Mouse (Mus musculus): ENCODE results near the gene Fap. TPM values are rescaled to one million over a fixed set of nuclear protein-coding genes. Genes with fewer than 3 reads are reported as not detected.

Gene Fap
- 0.58 and 0.70 TPM in 2 replicates for polyA plus RNA-seq (2015; fragmentation: Nextera tagmentation; extraction: Ambion mirVana)

DNA sequence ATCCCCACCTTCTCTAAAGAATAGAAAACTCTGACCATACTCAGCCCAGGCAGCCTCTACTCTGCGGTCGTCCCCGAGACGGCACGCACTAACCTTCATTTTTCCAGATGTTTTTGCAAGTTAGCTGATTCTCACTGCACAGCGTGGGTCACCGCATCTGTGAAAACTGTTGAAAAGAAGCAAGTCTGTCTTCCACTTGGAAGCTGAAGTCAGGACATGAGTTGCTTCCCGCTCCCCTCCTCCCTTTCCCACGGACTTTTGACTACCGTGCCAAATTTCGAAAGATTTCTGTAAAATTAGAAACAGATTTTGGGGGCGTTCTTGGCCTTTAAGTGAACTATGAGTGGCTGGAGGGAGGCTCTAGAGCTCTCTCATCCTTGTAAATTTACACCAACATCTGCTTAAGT, at the start of gene Fap:
TSS of gene Fap (minus strand) at position 323 of the 407 bp plus-strand sequence.
- no peaks in the 10 kb centered on the region for H3K4me1 ChIP-seq (replicated peaks)
- H3K27me3 ChIP-seq = no peaks in the 10 kb centered on the region
- no peak within 1 kb of the TSS for H3K9ac ChIP-seq (replicated peaks)
- H3K9me3 ChIP-seq = no peaks in the 10 kb centered on the region
- H3K4me2 ChIP-seq (replicated peaks) = no peak within 1 kb of the TSS
- WGBS = 85% methylated on average over 12 of the region's 12 CpGs
- H3K27ac ChIP-seq = no peak within 1 kb of the TSS
- ATAC-seq = no peak
- H3K36me3 ChIP-seq = no peaks in the 10 kb centered on the region
- no peak within 1 kb of the TSS for H3K4me3 ChIP-seq (replicated peaks)

DNA sequence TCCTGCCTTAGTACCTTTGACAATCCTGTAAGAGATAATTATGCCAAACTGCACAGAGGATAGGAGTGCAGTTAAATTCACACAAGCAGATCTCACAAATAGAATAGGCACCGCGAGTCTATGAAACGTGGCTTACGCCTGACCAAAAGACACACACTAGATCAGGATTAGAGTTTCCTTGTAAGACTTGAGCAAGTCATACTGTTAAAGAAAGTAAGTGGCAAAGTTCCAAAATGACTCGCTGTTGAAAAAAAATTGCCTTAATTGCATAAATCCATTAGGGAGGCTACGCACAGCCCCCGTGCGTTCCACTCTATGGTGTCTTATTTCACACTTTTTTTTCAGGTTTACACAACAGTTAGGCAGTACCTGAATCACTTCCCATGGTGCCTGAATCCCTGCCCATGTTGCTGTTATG, 49.2 kb upstream of the Fap start:
- Histone ChIP-seq H3K9ac (replicated peaks) (no peak overlapping the region), H3K4me3 (replicated peaks) (no peak overlapping the region), H3K36me3 (no peaks in the 10 kb centered on the region), H3K27ac (no peak overlapping the region), H3K9me3 (no peaks in the 10 kb centered on the region), H3K27me3 (no peaks in the 10 kb centered on the region), H3K4me1 (replicated peaks) (0 out of 2 replicates have a peak, but pooled peaks cover 4% of the 10 kb centered on the region), H3K4me2 (replicated peaks) (no peak overlapping the region)
- WGBS = 85% methylated on average over 8 of the region's 8 CpGs
- no peak for ATAC-seq

DNA sequence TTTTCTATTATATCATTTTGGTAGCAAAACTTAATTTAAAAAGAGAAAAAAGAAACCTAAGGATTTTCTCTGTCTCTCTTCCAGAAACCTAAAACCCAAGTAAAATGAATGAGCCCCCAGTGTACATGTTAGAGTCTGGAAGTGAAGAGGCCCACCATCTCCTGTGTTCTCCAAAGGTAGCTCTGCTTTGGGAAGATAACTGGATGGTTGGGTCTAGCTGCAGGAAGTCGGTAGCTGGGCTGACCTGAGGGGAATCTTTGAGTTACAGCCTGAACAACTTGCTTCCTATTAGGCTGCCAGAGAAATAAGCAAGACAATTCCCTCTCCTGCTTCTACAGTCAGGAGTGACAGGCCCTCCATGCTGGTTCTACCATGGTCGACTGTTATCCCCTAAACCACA, 45.8 kb upstream of the Fap start:
- no peak overlapping the region for H3K27ac ChIP-seq
- no peaks in the 10 kb centered on the region for H3K9me3 ChIP-seq
- no peak overlapping the region for H3K4me3 ChIP-seq (replicated peaks)
- no peak overlapping the region for H3K9ac ChIP-seq (replicated peaks)
- H3K4me2 ChIP-seq (replicated peaks) = no peak overlapping the region
- no peak for ATAC-seq
- H3K36me3 ChIP-seq = no peaks in the 10 kb centered on the region
- no peaks in the 10 kb centered on the region for H3K27me3 ChIP-seq
- 0 out of 2 replicates have a peak, but pooled peaks cover 4% of the 10 kb centered on the region for H3K4me1 ChIP-seq (replicated peaks)
- WGBS = 65% methylated on average over 2 of the region's 2 CpGs

DNA sequence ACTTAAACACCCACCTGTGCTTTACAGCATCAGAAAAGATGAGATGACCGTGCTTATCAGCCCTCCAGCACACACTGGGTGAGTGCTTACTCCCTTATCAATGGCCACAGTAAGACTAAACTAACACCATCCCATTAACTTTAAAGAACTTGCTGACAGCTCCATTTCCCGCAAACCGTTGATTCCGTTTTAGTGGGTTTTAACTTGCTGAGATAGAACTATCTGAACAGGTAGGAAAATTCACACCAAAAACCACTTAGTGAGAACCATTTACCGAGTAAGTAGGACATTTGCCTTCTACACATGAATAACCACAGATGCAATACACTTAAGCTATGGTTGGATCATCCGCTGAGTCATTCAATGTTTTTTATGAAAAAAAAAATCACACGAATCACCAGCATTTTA, 45.1 kb upstream of the Fap start:
- no peak overlapping the region for H3K27ac ChIP-seq

DNA sequence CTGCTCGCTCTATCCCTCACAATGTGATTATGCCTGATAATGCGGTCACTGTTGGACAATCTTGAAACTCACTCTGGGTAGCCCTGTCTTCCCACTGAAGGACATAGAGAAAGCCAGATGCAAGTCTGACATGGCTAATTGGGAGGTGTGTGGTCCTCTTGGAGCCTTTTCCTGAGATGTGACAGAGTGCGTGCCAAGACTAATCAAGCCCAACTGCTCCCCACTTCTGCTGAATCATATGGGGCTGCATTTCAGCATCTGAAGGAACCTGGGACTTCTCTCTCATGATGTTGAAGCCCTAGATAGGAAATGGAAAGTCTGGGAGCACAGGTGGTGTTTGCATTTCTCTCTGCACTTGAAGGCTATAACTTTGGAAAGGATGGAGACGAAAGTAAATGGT, 39.3 kb upstream of the Fap start:
- WGBS = over 99% methylated on average over 4 of the region's 4 CpGs
- Histone ChIP-seq H3K4me2 (replicated peaks) (no peak overlapping the region), H3K9me3 (no peaks in the 10 kb centered on the region), H3K9ac (replicated peaks) (no peak overlapping the region), H3K27ac (no peak overlapping the region), H3K36me3 (no peaks in the 10 kb centered on the region), H3K4me1 (replicated peaks) (no peaks in the 10 kb centered on the region), H3K4me3 (replicated peaks) (no peak overlapping the region), H3K27me3 (no peaks in the 10 kb centered on the region)
- ATAC-seq = no peak

More for the DNA sequence above, 45.1 kb upstream of the Fap start:
- Histone ChIP-seq H3K27me3 (no peaks in the 10 kb centered on the region), H3K9me3 (no peaks in the 10 kb centered on the region), H3K4me1 (replicated peaks) (0 out of 2 replicates have a peak, but pooled peaks cover 4% of the 10 kb centered on the region), H3K9ac (replicated peaks) (no peak overlapping the region), H3K4me2 (replicated peaks) (no peak overlapping the region), H3K36me3 (no peaks in the 10 kb centered on the region), H3K4me3 (replicated peaks) (no peak overlapping the region)
- ATAC-seq = no peak
- WGBS = 88% methylated on average over 7 of the region's 7 CpGs

DNA sequence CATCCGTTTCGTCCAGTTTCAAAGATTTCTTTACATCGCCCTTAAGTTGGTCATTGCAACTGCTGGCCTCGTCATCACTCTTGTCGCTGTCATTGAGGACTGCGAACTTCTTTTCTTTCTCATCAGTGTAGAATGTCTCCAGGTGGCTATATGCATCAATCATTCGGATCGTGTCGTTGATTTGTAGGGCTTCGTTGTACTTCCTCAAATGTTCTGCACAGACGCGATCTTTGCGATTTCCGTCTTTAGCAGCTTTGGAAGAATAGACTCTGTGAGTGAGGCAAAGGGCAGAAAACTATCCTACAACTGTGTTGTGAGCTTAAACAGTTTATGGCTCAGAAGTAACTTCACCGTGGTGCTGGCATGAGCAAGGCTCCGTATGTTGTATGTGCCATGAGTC, 32.3 kb upstream of the Fap start:
- Histone ChIP-seq H3K27ac (no peak overlapping the region), H3K9me3 (no peaks in the 10 kb centered on the region), H3K4me1 (replicated peaks) (no peaks in the 10 kb centered on the region), H3K4me3 (replicated peaks) (no peak overlapping the region), H3K27me3 (no peaks in the 10 kb centered on the region), H3K4me2 (replicated peaks) (no peak overlapping the region), H3K36me3 (no peaks in the 10 kb centered on the region), H3K9ac (replicated peaks) (no peak overlapping the region)
- ATAC-seq = no peak
- 97% methylated on average over 16 of the region's 16 CpGs for WGBS

DNA sequence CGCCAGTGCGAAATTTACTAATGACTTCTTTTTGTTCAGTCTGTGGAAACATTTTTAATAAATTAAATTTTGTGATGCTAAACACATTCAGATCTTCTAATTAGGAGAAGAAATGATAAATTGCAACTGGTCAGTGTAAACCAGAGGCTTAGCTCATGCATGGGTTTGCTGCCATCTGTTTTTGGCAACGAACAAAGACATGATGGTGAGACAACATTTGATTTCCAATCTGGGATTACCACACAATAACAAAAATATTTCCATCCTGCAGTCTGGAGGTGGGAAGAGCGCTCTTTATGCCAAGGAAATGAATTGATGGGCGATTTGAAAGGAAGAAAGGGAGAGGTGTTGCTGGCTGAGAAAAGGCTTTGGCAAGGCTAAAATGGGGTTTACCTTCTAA, 29.7 kb upstream of the Fap start:
- Histone ChIP-seq H3K4me3 (replicated peaks) (no peak overlapping the region), H3K4me1 (replicated peaks) (no peaks in the 10 kb centered on the region), H3K27me3 (no peaks in the 10 kb centered on the region), H3K27ac (no peak overlapping the region), H3K4me2 (replicated peaks) (no peak overlapping the region), H3K36me3 (no peaks in the 10 kb centered on the region), H3K9me3 (no peaks in the 10 kb centered on the region), H3K9ac (replicated peaks) (no peak overlapping the region)
- ATAC-seq = no peak
- WGBS = 93% methylated on average over 5 of the region's 5 CpGs

DNA sequence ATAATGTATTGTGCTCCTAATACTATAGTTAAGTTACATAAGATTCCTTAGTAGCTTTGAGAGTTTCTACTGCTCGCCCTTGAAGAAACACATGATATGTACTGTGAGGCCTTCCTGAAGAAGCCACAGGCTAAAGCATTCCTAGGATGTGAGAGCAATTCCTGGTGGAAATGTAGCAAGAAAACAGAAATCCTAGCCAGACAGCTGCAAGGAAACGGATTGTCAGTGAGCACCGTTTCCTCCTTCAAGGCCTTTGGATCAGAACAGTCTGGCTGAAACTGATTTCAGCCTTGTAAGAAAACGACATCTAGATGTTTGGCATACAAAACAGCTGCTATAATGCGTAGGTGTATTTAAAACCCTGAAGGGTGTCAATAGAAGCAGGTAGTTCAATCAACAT, 22.7 kb upstream of the Fap start:
- Histone ChIP-seq H3K4me2 (replicated peaks) (no peak overlapping the region), H3K9ac (replicated peaks) (no peak overlapping the region), H3K27ac (no peak overlapping the region), H3K4me1 (replicated peaks) (no peaks in the 10 kb centered on the region), H3K36me3 (no peaks in the 10 kb centered on the region), H3K4me3 (replicated peaks) (no peak overlapping the region), H3K9me3 (no peaks in the 10 kb centered on the region), H3K27me3 (no peaks in the 10 kb centered on the region)
- WGBS = 91% methylated on average over 5 of the region's 5 CpGs
- no peak for ATAC-seq

DNA sequence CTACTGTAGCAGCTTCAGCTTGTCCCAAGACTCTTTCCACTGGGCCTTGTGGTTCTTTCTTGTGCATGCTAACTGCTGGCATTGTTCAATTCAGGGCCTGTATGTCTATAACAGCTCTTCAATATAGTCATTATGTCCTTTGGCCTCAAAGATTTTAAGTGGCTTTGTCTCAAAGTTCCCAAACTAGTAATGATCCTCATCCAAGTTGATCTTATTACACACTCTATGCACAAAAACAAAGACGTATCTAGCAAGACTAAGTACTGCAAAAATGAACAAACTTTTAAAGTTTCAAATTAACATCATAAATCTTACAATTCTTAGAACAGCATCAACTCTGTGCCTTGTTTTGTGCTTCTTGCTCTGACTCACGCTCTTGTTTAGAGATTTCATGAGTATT, 20.6 kb upstream of the Fap start:
- Histone ChIP-seq H3K4me1 (replicated peaks) (no peaks in the 10 kb centered on the region), H3K9me3 (no peaks in the 10 kb centered on the region), H3K27ac (no peak overlapping the region), H3K27me3 (no peaks in the 10 kb centered on the region), H3K4me2 (replicated peaks) (no peak overlapping the region), H3K9ac (replicated peaks) (no peak overlapping the region), H3K4me3 (replicated peaks) (no peak overlapping the region), H3K36me3 (no peaks in the 10 kb centered on the region)
- ATAC-seq = no peak
- WGBS = 89% methylated on average over 2 of the region's 2 CpGs

DNA sequence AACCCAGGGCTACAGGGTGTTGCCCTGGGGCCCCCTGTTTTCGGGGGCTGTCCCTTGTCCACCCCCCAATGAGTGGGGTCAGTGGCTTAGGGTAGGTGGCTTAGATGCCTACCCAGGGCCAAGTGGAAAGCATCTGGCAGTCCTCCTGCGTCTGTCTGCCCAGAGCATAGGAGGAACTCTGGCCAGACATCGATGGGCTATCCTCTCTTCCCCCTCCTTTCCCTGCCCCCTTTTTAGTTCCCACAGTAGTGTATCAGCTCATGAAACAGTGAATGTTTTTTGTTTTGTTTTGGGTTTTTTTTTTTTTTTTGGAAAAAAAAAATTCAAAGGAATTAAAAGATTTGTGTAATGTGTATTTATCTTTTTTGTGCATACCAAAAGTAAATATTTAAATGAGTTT, 17.7 kb upstream of the Fap start:
- WGBS = 87% methylated on average over 3 of the region's 3 CpGs
- Histone ChIP-seq H3K9me3 (no peaks in the 10 kb centered on the region), H3K4me1 (replicated peaks) (no peaks in the 10 kb centered on the region), H3K9ac (replicated peaks) (no peak overlapping the region), H3K4me2 (replicated peaks) (no peak overlapping the region), H3K27ac (no peak overlapping the region), H3K36me3 (no peaks in the 10 kb centered on the region), H3K4me3 (replicated peaks) (no peak overlapping the region), H3K27me3 (no peaks in the 10 kb centered on the region)
- no peak for ATAC-seq

DNA sequence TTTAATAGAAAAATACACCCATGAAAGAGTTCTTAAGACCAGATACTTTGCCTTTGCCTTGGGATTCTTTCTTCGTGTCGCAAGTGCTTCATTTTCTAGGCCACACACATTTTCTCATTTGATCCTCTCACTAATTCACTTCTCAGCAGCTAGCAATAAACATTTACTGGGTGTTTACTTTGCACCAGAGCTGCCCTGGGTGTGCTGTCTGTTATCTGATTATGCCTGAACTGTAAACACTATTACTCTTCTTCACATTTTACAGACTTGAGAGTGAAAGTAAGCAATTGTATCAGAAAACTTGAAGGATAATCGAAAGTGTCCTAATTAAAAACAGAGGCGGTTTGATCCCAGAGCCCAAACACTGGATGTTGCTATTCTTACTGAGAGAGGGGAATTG, 15.5 kb upstream of the Fap start:
- no peaks in the 10 kb centered on the region for H3K4me1 ChIP-seq (replicated peaks)
- ATAC-seq = no peak
- WGBS = 87% methylated on average over 4 of the region's 4 CpGs
- H3K4me3 ChIP-seq (replicated peaks) = no peak overlapping the region
- no peak overlapping the region for H3K9ac ChIP-seq (replicated peaks)
- no peaks in the 10 kb centered on the region for H3K36me3 ChIP-seq
- H3K27ac ChIP-seq = no peak overlapping the region
- no peaks in the 10 kb centered on the region for H3K27me3 ChIP-seq
- H3K9me3 ChIP-seq = no peaks in the 10 kb centered on the region
- H3K4me2 ChIP-seq (replicated peaks) = no peak overlapping the region

DNA sequence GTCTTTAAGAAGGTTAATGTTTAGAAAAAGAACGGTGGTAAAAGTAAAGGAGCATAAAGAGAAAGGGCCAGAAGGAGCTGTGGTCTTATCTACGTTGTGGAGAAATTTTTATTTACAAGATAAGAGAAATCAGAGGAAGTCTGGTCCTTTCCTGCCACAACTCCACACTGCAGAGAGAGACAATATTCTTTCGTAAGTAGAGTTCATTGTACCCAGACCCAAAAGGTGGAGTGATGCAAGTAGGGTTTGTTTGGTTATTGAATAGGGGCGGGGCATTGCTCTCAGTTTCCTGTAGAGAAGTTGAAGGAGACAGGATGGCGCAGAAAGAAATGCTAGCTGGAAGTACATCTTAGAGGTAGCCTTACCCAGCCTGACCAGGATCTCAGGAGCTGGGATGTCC, 11.9 kb upstream of the Fap start:
- H3K27ac ChIP-seq = no peak overlapping the region
- no peaks in the 10 kb centered on the region for H3K27me3 ChIP-seq
- no peak for ATAC-seq
- WGBS = 92% methylated on average over 5 of the region's 5 CpGs
- no peak overlapping the region for H3K9ac ChIP-seq (replicated peaks)
- H3K4me3 ChIP-seq (replicated peaks) = no peak overlapping the region
- H3K4me2 ChIP-seq (replicated peaks) = no peak overlapping the region
- no peaks in the 10 kb centered on the region for H3K36me3 ChIP-seq
- no peaks in the 10 kb centered on the region for H3K4me1 ChIP-seq (replicated peaks)
- no peaks in the 10 kb centered on the region for H3K9me3 ChIP-seq

DNA sequence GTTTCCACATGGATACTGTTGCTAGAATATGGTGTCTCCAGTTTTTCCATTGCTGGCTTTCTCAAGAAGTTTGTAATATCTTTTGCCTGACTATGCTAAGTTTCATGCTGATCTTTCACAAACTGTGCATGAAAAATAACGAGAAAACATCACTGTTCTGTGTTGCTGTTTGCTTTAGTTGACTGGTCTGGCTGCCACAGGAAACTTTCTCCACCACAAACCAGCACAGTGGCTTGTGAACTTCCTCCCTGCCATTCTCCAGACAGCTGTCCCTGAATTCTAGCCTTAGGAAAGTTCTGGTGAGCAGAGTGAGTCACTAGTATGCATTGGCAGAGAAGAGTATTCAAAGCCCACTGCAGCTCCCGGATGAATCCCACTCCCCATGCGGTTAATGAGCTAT, 1.1 kb upstream of the Fap start:
- H3K4me3 ChIP-seq (replicated peaks) = no peak overlapping the region
- H3K27me3 ChIP-seq = no peaks in the 10 kb centered on the region
- no peaks in the 10 kb centered on the region for H3K9me3 ChIP-seq
- H3K4me1 ChIP-seq (replicated peaks) = no peaks in the 10 kb centered on the region
- H3K4me2 ChIP-seq (replicated peaks) = no peak overlapping the region
- 87% methylated on average over 3 of the region's 3 CpGs for WGBS
- no peak overlapping the region for H3K9ac ChIP-seq (replicated peaks)
- H3K27ac ChIP-seq = no peak overlapping the region
- no peak for ATAC-seq
- H3K36me3 ChIP-seq = no peaks in the 10 kb centered on the region

Measured in midbrain, embryonic 13.5 days (tissue).